Mouse (Mus musculus) ES-Bruce4 (cell line): ENCODE data around the gene Sorcs2.

Experiments used
- EP300 ChIP-seq: IDR thresholded peaks from 2 replicates; pipeline ENCODE4 v1.6.1; 2011; ENCODE audit warnings: low read depth, low read length; ENCODE audit not compliant: insufficient read depth
- POLR2A ChIP-seq: IDR thresholded peaks from one replicate; pipeline ENCODE4 v1.8.1; 2011; ENCODE audit warnings: low read length; ENCODE audit not compliant: insufficient read depth

DNA sequence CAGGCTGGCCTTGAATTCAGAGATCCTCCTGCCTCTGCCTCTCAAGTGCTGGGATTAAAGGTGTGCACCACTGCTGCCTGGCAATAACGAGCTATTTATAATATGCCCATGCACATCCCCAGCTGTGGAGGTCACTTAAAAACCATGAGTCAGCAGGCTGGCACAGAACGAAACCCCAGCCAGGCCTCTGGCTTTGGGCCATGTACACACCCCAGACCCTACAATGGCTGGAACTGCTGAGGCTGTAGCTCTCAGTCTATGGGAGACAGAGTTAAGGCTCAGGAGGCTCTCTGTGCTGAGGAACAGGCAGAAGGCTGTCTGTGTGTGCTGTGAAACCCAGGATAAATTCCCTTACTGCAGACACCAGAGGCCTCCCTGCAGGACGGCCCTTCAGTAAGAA, 42.8 kb upstream of the Sorcs2 start:
- no peak for TF ChIP-seq EP300
- no peak for TF ChIP-seq POLR2A
